Mouse (Mus musculus): ENCODE results near the gene Fcgr2b.

The Fcgr2b gene

GRCm38 (mm10) chr1:170919308-170919707 is 57.0 kb downstream of the Fcgr2b start:
- no peak for DNase-seq

GRCm38 (mm10) chr1:170915657-170916056 is 60.7 kb downstream of the Fcgr2b start:
- no peak for DNase-seq

- no peak for DNase-seq
Measured at GRCm38 (mm10) chr1:170912891-170913615, 63.3 kb downstream of the Fcgr2b start, which contains the start of gene Fcrlb. Fcrlb (minus strand) TSS chr1:170912941.

- DNase-seq = no peak
Measured at GRCm38 (mm10) chr1:170911907-170912660, 64.3 kb downstream of the Fcgr2b start.

Measured in kidney, postnatal 25 days (tissue).